Mouse (Mus musculus): ENCODE results near the gene Dsp. TPM values are rescaled to one million over a fixed set of nuclear protein-coding genes. Genes with fewer than 3 reads are reported as not detected.

Gene Dsp
- 100 to 1,000 TPM; 553 to 683 (median 643) TPM for total RNA-seq (2022)

- DNase-seq (ENCODE audit: low spot score): no peak
Observed at GRCm38 (mm10) chr13:38151069-38151588, at the start of gene Dsp. Dsp (plus strand) TSS chr13:38151294.

- DNase-seq (ENCODE audit: low spot score): no peak
Observed at GRCm38 (mm10) chr13:38103406-38103805, 47.7 kb upstream of the Dsp start.

- no peak for DNase-seq (ENCODE audit: low spot score)
Observed at GRCm38 (mm10) chr13:38104501-38104900, 46.6 kb upstream of the Dsp start.

- DNase-seq (ENCODE audit: low spot score): no peak
Observed at GRCm38 (mm10) chr13:38109081-38109480, 42.0 kb upstream of the Dsp start.

GRCm38 (mm10) chr13:38122321-38122720, 28.8 kb upstream of the Dsp start:
- no peak for DNase-seq (ENCODE audit: low spot score)

- DNase-seq (ENCODE audit: low spot score): no peak
Observed at GRCm38 (mm10) chr13:38123666-38124065, 27.4 kb upstream of the Dsp start.

GRCm38 (mm10) chr13:38127683-38128082, 23.4 kb upstream of the Dsp start:
- no peak for DNase-seq (ENCODE audit: low spot score)

- DNase-seq (ENCODE audit: low spot score): no peak
Observed at GRCm38 (mm10) chr13:38128246-38128645, 22.8 kb upstream of the Dsp start.

GRCm38 (mm10) chr13:38129492-38129891, 21.6 kb upstream of the Dsp start:
- DNase-seq (ENCODE audit: low spot score): no peak

- DNase-seq (ENCODE audit: low spot score): no peak
Observed at GRCm38 (mm10) chr13:38130116-38130515, 21.0 kb upstream of the Dsp start.

GRCm38 (mm10) chr13:38133016-38133528, 18.0 kb upstream of the Dsp start:
- no peak for DNase-seq (ENCODE audit: low spot score)

GRCm38 (mm10) chr13:38140521-38140920, 10.6 kb upstream of the Dsp start:
- no peak for DNase-seq (ENCODE audit: low spot score)

- no peak for DNase-seq (ENCODE audit: low spot score)
Observed at GRCm38 (mm10) chr13:38144962-38145713, 6.0 kb upstream of the Dsp start.

- peak; percentile 45 for DNase-seq (ENCODE audit: low spot score)
Observed at GRCm38 (mm10) chr13:38148348-38148747, 2.7 kb upstream of the Dsp start.

- no peak for DNase-seq (ENCODE audit: low spot score)
Observed at GRCm38 (mm10) chr13:38151671-38152428, 756 bp downstream of the Dsp start.

GRCm38 (mm10) chr13:38152429-38153035, 1.4 kb downstream of the Dsp start:
- DNase-seq (ENCODE audit: low spot score): no peak

GRCm38 (mm10) chr13:38155523-38155922, 4.4 kb downstream of the Dsp start:
- no peak for DNase-seq (ENCODE audit: low spot score)

GRCm38 (mm10) chr13:38157635-38158034, 6.5 kb downstream of the Dsp start:
- DNase-seq (ENCODE audit: low spot score): no peak

- no peak for DNase-seq (ENCODE audit: low spot score)
Observed at GRCm38 (mm10) chr13:38162002-38162401, 10.9 kb downstream of the Dsp start.

GRCm38 (mm10) chr13:38162668-38163067, 11.6 kb downstream of the Dsp start:
- peak; percentile 70 for DNase-seq (ENCODE audit: low spot score)

GRCm38 (mm10) chr13:38164932-38165331, 13.8 kb downstream of the Dsp start:
- peak; percentile 53 for DNase-seq (ENCODE audit: low spot score)

GRCm38 (mm10) chr13:38167056-38167455, 16.0 kb downstream of the Dsp start:
- DNase-seq (ENCODE audit: low spot score): no peak
